Mouse (Mus musculus) midbrain, embryonic 13.5 days (tissue): ENCODE measurements around the gene Rbm47. TPM values are rescaled to one million over a fixed set of nuclear protein-coding genes. Genes with fewer than 3 reads are reported as not detected.
"Not testable (repeated sequence)": the region's sequence is repeated elsewhere in the genome, so short reads cannot be mapped to it uniquely, and the experiment has no call there.

Source experiments
- ATAC-seq: fragments of 200-750 bp; cut with Nextera tagmentation; 2 replicates; pipeline ENCODE4 v1.8.0; 2017; ENCODE audit warnings: mild to moderate bottlenecking, moderate TSS enrichment, moderate library complexity
- H3K27ac ChIP-seq: fragments of 300-500 bp; sonication (generic); 2 replicates; pipeline ENCODE4 v1.5.1; 2015; ENCODE audit warnings: inconsistent platforms, mild to moderate bottlenecking, moderate library complexity
- H3K27me3 ChIP-seq: fragments of 300-500 bp; sonication (generic); 2 replicates; pipeline ENCODE4 v1.6.1; 2015; ENCODE audit warnings: mild to moderate bottlenecking, inconsistent platforms
- H3K36me3 ChIP-seq: fragments of 300-500 bp; sonication (generic); 2 replicates; pipeline ENCODE4 v1.6.1; 2015; ENCODE audit warnings: mild to moderate bottlenecking, inconsistent platforms
- H3K4me1 ChIP-seq: fragments of 300-500 bp; sonication (generic); replicated peaks from 2 replicates; pipeline ENCODE4 v1.6.1; 2015; ENCODE audit warnings: inconsistent platforms
- H3K4me2 ChIP-seq: fragments of 300-500 bp; sonication (generic); replicated peaks from 2 replicates; pipeline ENCODE4 v1.6.1; 2015; ENCODE audit warnings: moderate library complexity, mild to moderate bottlenecking, inconsistent platforms
- H3K4me3 ChIP-seq: fragments of 300-500 bp; sonication (generic); replicated peaks from 2 replicates; pipeline ENCODE4 v1.5.1; 2015; ENCODE audit warnings: mild to moderate bottlenecking, inconsistent platforms
- H3K9ac ChIP-seq: fragments of 300-500 bp; sonication (generic); replicated peaks from 2 replicates; pipeline ENCODE4 v1.6.1; 2015; ENCODE audit warnings: mild to moderate bottlenecking, inconsistent platforms
- H3K9me3 ChIP-seq: fragments of 300-500 bp; sonication (generic); 2 replicates; pipeline ENCODE4 v1.6.1; 2016; ENCODE audit warnings: mild to moderate bottlenecking, inconsistent platforms
- WGBS: fragments of 180-500 bp; shearing (Covaris S2); methylation state at CpG from one replicate; pipeline ENCODE4 v1.1.7; 2015; 5-methylcytosine and 5-hydroxymethylcytosine counted together
- microRNA-seq: library from miRNA; unstranded; fragments of <30 nt; microRNA quantifications from one replicate; pipeline ENCODE4, GENCODE M21; 2016
- polyA plus RNA-seq: library from polyadenylated mRNA; unstranded; fragments of >200 nt; fragmentation: Nextera tagmentation; extraction: Ambion mirVana; gene quantifications from 2 replicates; pipeline ENCODE4 v1.2.1, GENCODE M21; 2015

The Rbm47 gene
- polyA plus RNA-seq, 1 experiment from 2014 or later = 2.5 TPM

- WGBS = 86% methylated on average over 6 of the region's 6 CpGs
- no peak for ATAC-seq
- no peaks in the 10 kb centered on the region for H3K27me3 ChIP-seq
- no peak overlapping the region for H3K4me3 ChIP-seq
- H3K9ac ChIP-seq = no peak overlapping the region
- no peaks in the 10 kb centered on the region for H3K9me3 ChIP-seq
- H3K4me2 ChIP-seq = no peak overlapping the region
- H3K36me3 ChIP-seq = no peaks in the 10 kb centered on the region
- no peak overlapping the region for H3K27ac ChIP-seq
- H3K4me1 ChIP-seq = no peaks in the 10 kb centered on the region
Measured at GRCm38 (mm10) chr5:65994643-65995042, 178.3 kb downstream of the Rbm47 start.

GRCm38 (mm10) chr5:65991191-65991590, 181.7 kb downstream of the Rbm47 start:
- H3K9ac ChIP-seq = no peak overlapping the region
- H3K27me3 ChIP-seq = no peaks in the 10 kb centered on the region
- 94% methylated on average over 2 of the region's 2 CpGs for WGBS
- no peak overlapping the region for H3K4me3 ChIP-seq
- 0 out of 2 replicates have a peak, but pooled peaks cover 6% of the 10 kb centered on the region for H3K9me3 ChIP-seq
- no peaks in the 10 kb centered on the region for H3K36me3 ChIP-seq
- no peak for ATAC-seq
- no peak overlapping the region for H3K27ac ChIP-seq
- no peaks in the 10 kb centered on the region for H3K4me1 ChIP-seq
- H3K4me2 ChIP-seq = no peak overlapping the region

DNA sequence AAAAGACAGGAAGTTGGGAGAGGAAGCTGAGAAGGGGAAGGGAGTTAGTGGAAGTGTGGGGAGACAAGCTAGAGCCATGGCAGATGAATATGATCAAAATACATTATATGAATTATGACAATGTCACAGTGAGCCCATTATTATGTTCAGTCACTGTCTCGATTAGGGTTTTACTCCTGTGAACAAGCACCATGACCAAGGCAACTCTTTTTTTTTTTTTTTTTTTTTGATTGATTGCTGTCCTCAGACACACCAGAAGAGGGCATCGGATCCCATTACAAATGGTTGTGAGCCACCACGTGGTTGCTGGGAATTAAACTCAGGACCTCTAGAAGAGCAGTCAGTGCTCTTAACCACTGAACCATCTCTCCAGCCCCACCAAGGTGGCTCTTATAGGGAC, 185.9 kb downstream of the Rbm47 start:
- WGBS = 72% methylated on average over 3 of the region's 3 CpGs
- H3K27me3 ChIP-seq, H3K27ac ChIP-seq, H3K9me3 ChIP-seq, H3K4me2 ChIP-seq, H3K4me3 ChIP-seq, H3K4me1 ChIP-seq, ATAC-seq, H3K36me3 ChIP-seq, H3K9ac ChIP-seq: not testable (repeated sequence)

- Histone ChIP-seq H3K27ac (no peak overlapping the region), H3K4me1 (no peaks in the 10 kb centered on the region), H3K27me3 (no peaks in the 10 kb centered on the region), H3K4me2 (no peak overlapping the region), H3K9ac (no peak overlapping the region), H3K36me3 (no peaks in the 10 kb centered on the region), H3K4me3 (no peak overlapping the region), H3K9me3 (0 out of 2 replicates have a peak, but pooled peaks cover 6% of the 10 kb centered on the region)
- 95% methylated on average over 5 of the region's 5 CpGs for WGBS
- no peak for ATAC-seq
Measured at GRCm38 (mm10) chr5:65986426-65986825, 186.5 kb downstream of the Rbm47 start.

DNA sequence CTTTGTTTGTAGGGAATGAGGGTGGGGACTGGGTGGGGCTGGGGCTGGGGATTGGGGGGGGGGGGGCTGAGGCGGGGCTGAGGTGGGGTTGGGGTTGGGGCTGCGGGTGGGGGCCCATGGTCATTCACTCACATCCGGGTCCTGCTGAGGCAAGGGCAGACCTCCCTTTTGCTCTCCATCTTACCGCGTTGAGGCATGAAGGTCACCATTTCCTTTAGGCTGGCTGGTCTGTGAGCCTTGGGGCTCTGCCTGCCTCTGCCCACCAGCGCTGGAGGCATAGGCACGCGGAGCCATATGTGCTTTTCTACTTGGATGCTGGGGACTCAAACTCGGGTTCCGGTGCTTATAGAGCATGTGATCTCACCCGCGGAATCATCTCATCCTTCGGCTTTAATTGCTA, 197.2 kb downstream of the Rbm47 start:
- 90% methylated on average over 13 of the region's 13 CpGs for WGBS

GRCm38 (mm10) chr5:65973189-65973588, 199.7 kb downstream of the Rbm47 start:
- Histone ChIP-seq H3K27me3 (no peaks in the 10 kb centered on the region), H3K4me3 (no peak overlapping the region), H3K9me3 (no peaks in the 10 kb centered on the region), H3K4me2 (no peak overlapping the region), H3K9ac (no peak overlapping the region), H3K27ac (no peak overlapping the region), H3K36me3 (no peaks in the 10 kb centered on the region), H3K4me1 (no peaks in the 10 kb centered on the region)
- ATAC-seq = no peak
- WGBS = 80% methylated on average over 2 of the region's 2 CpGs

More for the DNA sequence above, 197.2 kb downstream of the Rbm47 start:
- Histone ChIP-seq H3K27me3 (no peaks in the 10 kb centered on the region), H3K9me3 (no peaks in the 10 kb centered on the region), H3K4me3 (no peak overlapping the region), H3K4me2 (no peak overlapping the region), H3K27ac (no peak overlapping the region), H3K9ac (no peak overlapping the region), H3K4me1 (no peaks in the 10 kb centered on the region), H3K36me3 (no peaks in the 10 kb centered on the region)
- ATAC-seq = no peak

- H3K4me3 ChIP-seq = no peak overlapping the region
- no peaks in the 10 kb centered on the region for H3K4me1 ChIP-seq
- no peak overlapping the region for H3K27ac ChIP-seq
- H3K9me3 ChIP-seq = no peaks in the 10 kb centered on the region
- ATAC-seq = no peak
- H3K9ac ChIP-seq = no peak overlapping the region
- 96% methylated on average over 3 of the region's 3 CpGs for WGBS
- no peak overlapping the region for H3K4me2 ChIP-seq
- H3K36me3 ChIP-seq = no peaks in the 10 kb centered on the region
- H3K27me3 ChIP-seq = no peaks in the 10 kb centered on the region
Measured at GRCm38 (mm10) chr5:65968004-65968403, 204.9 kb downstream of the Rbm47 start.

DNA sequence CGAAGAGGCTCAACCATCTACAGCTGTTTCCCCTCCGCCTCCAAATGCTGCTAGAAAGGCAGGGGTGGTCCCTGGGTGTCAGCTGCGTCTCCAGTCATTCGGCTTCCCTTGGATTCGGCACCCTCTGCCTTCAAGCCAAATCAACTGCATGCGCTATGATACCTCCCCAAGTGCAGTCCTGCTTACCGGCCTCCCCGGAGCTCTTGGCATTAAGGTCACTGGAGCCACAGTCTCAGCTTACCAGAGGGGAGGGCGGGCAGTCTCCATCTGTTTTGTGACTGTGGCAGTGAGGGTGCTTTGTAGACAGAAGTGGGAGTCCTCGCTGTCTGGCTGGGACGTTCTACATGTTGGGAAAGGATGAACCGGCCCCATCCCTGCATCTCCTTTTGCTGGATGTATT, 205.8 kb downstream of the Rbm47 start:
- H3K36me3 ChIP-seq = no peaks in the 10 kb centered on the region
- no peaks in the 10 kb centered on the region for H3K27me3 ChIP-seq
- H3K9me3 ChIP-seq = no peaks in the 10 kb centered on the region
- H3K4me3 ChIP-seq = no peak overlapping the region
- H3K4me1 ChIP-seq = no peaks in the 10 kb centered on the region
- ATAC-seq = no peak
- H3K9ac ChIP-seq = no peak overlapping the region
- WGBS = 73% methylated on average over 12 of the region's 12 CpGs
- no peak overlapping the region for H3K4me2 ChIP-seq
- no peak overlapping the region for H3K27ac ChIP-seq

Small RNAs within 50 kb of the gene (microRNA-seq; reads per million reads assigned to microRNA genes)
- gene Gm25952 = not detected

Other genes with a start within 250 kb of the Rbm47 start
- not detected in 2 replicates for gene Chrna9, start 238.2 kb downstream of the Rbm47 start, polyA plus RNA-seq
- gene 9130230L23Rik, start 168.8 kb downstream of the Rbm47 start, polyA plus RNA-seq = 0.34 TPM in 1 of 2 replicates, not detected in the other
- gene Nsun7, start 86.8 kb upstream of the Rbm47 start, polyA plus RNA-seq = 1.5 and 1.7 TPM in 2 replicates